Mouse (Mus musculus) intestine, postnatal 0 days (tissue): ENCODE measurements around the gene Ran. TPM values are rescaled to one million over a fixed set of nuclear protein-coding genes. Genes with fewer than 3 reads are reported as not detected.
A peak's percentile ranks its signal among the peaks of the same experiment; 100 is the strongest.

Source experiments
- ATAC-seq: fragments of 200-750 bp; cut with Nextera tagmentation; 2 replicates; pipeline ENCODE4 v1.8.0; 2017; ENCODE audit warnings: mild to moderate bottlenecking, moderate TSS enrichment, moderate library complexity
- H3K27ac ChIP-seq: fragments of 300-500 bp; sonication (generic); 2 replicates; pipeline ENCODE4 v1.5.1; 2014; ENCODE audit warnings: mild to moderate bottlenecking, low read depth, low read length, moderate library complexity
- H3K27me3 ChIP-seq: fragments of 300-500 bp; sonication (generic); replicated peaks from 2 replicates; pipeline ENCODE4 v1.6.1; 2014; ENCODE audit warnings: low read length, mixed read lengths; ENCODE audit not compliant: control insufficient read depth, insufficient read depth
- H3K36me3 ChIP-seq: fragments of 300-500 bp; sonication (generic); 2 replicates; pipeline ENCODE4 v1.6.1; 2014; ENCODE audit warnings: mild to moderate bottlenecking, moderate library complexity; ENCODE audit not compliant: control insufficient read depth, insufficient read depth
- H3K4me1 ChIP-seq: fragments of 300-500 bp; sonication (generic); replicated peaks from 2 replicates; pipeline ENCODE4 v1.6.1; 2014; ENCODE audit warnings: antibody characterized with exemption, low read length, mixed read lengths; ENCODE audit not compliant: control insufficient read depth, insufficient read depth
- H3K4me2 ChIP-seq: fragments of 300-500 bp; sonication (generic); replicated peaks from 2 replicates; pipeline ENCODE4 v1.6.1; 2014; ENCODE audit warnings: low read depth, mild to moderate bottlenecking, moderate library complexity
- H3K4me3 ChIP-seq: fragments of 300-500 bp; sonication (generic); 2 replicates; pipeline ENCODE4 v1.5.1; 2014; ENCODE audit warnings: low read depth, low read length
- H3K9ac ChIP-seq: fragments of 300-500 bp; sonication (generic); 2 replicates; pipeline ENCODE4 v1.6.1; 2014; ENCODE audit warnings: mild to moderate bottlenecking, low read depth, low read length
- H3K9me3 ChIP-seq: fragments of 300-500 bp; sonication (generic); 2 replicates; pipeline ENCODE4 v1.6.1; 2016; ENCODE audit warnings: mixed run types; ENCODE audit not compliant: control insufficient read depth
- CTCF ChIP-seq: sonication (generic); IDR thresholded peaks from 2 replicates; pipeline ENCODE4 v1.5.1; 2016; ENCODE audit warnings: low read depth, mild to moderate bottlenecking, control low read depth, antibody characterized with exemption, moderate library complexity
- WGBS: fragments of 180-500 bp; shearing (Covaris S2); extraction: QIAGEN DNeasy Blood & Tissue Kit; methylation state at CpG from one replicate; pipeline ENCODE4 v1.1.7; 2014; 5-methylcytosine and 5-hydroxymethylcytosine counted together
- polyA plus RNA-seq: library from polyadenylated mRNA; unstranded; fragments of >200 nt; fragmentation: Nextera tagmentation; extraction: Ambion mirVana; gene quantifications from 2 replicates; pipeline ENCODE4 v1.2.1, GENCODE M21; 2015

Gene Ran
- polyA plus RNA-seq, 1 experiment from 2014 or later: 196 TPM

DNA sequence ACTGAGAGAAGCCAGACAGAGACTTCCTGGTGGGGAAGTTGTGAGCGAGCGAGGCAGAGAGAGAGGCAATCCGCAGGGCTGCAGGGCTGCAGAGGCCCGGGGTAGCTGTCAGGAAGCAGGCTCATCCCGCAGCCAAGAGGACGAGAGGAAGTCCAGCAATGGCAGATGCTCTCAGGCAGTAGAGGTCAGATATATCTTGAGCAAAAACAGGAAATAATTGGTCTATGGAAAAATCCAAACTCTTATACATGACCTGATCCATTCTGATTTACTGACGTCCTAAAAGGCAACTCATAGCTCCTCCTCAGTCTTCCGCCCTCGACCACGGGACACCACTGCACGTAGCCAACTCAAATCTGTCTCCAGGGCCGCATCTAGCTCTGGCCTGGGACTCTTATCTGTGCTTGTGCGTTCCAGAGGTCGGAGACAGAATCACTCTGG lies 17.3 kb upstream of the Ran start:
- H3K4me3 ChIP-seq: no peak overlapping the region
- H3K9ac ChIP-seq: no peak overlapping the region
- H3K4me2 ChIP-seq: no peak overlapping the region
- H3K9me3 ChIP-seq: no peaks in the 10 kb centered on the region
- no peak overlapping the region for H3K27ac ChIP-seq
- H3K4me1 ChIP-seq: no peaks in the 10 kb centered on the region
- H3K36me3 ChIP-seq: no peaks in the 10 kb centered on the region; the same call in 1 of the 2 replicates
- ATAC-seq: no peak
- H3K27me3 ChIP-seq: no peaks in the 10 kb centered on the region
- no peak for TF ChIP-seq CTCF
- WGBS: 50% methylated on average over 14 of the region's 14 CpGs

DNA sequence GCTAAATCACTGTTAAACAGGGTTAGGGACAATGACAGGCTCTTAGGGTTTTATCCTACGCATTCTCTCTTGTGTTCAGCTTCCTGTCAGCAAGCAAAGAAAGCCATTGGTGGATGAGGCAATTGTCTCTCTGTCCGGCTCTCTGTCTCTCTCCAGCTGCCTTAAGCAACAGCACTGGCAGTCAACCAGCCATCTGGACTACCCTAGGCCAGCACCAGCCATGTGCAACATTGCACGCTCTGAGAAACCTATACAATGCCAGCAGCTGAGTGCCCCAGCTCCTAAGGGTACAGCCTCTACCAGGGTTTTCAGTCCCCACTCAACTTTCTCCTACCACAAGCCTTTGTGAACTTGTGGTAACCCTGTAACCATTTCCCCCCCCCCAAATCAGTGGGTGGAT lies 14.5 kb upstream of the Ran start:
- Histone ChIP-seq H3K9ac (no peak overlapping the region), H3K36me3 (no peaks in the 10 kb centered on the region), H3K27me3 (no peaks in the 10 kb centered on the region), H3K4me2 (no peak overlapping the region), H3K4me1 (no peaks in the 10 kb centered on the region), H3K4me3 (no peak overlapping the region), H3K27ac (no peak overlapping the region; the same call in 1 of the 2 replicates), H3K9me3 (no peaks in the 10 kb centered on the region)
- no peak for TF ChIP-seq CTCF
- ATAC-seq: no peak
- WGBS: 82% methylated on average over 3 of the region's 3 CpGs

DNA sequence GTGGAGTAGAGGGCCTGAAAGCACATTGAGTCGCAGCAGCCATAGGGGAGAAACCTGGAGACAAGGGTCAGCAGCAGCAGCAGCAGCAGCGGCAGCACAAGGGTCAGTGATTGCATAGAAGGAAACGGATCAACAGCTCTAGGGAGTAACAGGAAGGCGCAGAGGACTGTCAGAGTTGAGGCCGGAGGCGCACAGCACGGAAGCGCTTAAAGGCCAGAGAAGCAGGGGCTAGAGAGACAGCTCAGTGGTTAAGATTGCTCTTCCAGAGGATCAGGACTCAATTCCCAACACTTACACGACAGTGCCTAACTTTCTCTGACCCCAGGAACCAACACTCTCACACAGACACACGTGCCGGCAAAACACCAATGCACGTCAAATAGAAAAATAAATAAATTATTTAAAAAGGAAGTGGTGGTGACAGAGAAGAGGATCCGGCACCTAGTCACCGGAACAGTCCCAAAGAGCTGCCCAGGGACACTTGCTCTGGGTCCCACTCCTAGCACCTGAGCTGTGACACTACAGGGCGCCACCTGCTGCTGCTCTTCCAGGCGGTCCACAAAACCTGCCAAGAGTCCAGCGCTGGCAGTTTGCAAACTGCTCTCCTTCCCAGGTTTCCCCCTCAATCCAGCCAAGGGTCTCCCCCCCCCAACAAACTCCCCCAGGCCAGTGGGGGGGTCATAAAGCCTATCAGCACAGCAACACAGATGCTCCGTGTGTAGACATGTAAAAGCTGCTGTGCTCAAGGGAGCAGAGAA lies 13.7 kb upstream of the Ran start:
- H3K4me2 ChIP-seq: peak overlapping the region; percentile 13; the same call in 1 of the 2 replicates
- peak; percentile 30; the same call in 1 of the 2 replicates for TF ChIP-seq CTCF
- no peaks in the 10 kb centered on the region for H3K27me3 ChIP-seq
- no peak for ATAC-seq
- H3K9ac ChIP-seq: no peak overlapping the region
- H3K4me3 ChIP-seq: no peak overlapping the region
- H3K4me1 ChIP-seq: no peaks in the 10 kb centered on the region
- H3K9me3 ChIP-seq: no peaks in the 10 kb centered on the region
- WGBS: 74% methylated on average over 18 of the region's 18 CpGs
- H3K36me3 ChIP-seq: no peaks in the 10 kb centered on the region
- H3K27ac ChIP-seq: no peak overlapping the region

DNA sequence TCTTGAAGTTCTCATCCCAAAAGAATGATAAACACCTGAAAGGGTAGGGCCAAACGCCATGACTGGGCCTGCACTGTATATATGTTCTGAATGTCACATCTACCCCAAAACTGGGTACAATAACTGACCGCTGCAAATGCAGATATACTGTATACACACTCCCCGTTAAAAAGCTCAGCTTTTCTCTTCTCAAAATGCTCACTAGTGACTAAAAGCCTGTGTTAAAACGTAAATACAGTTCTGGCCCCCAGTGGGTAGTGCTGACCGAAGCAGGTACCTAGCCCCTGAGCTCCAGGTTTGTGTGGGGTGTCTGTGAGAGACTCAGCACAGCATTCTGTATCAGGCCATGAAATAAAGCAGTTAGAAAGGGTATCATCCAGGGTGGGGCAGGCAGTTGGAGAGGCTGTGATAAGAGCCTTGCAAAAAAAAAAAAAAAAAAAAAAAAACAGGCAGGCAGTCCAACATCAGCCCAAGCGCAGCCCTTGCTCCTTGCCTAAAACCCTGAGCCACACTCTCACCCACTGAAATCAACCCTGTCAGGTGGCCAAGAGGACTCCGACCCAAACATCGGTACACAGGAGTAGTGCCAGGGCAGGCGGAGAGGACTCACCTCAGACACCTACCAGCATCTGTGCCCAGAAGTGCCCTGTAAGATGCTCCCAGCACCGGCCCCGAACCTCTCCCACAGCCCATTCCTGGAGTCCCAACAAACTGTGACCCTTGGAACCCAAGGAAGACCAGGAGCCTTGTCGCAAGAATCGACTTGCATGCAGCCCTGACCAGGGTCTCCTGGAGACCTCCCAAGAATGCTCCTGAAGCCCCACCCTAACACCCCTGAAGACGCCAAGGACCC lies 12.5 kb upstream of the Ran start:
- no peak for TF ChIP-seq CTCF
- Histone ChIP-seq H3K36me3 (no peaks in the 10 kb centered on the region), H3K4me3 (peak overlapping the region; percentile 66), H3K27me3 (no peaks in the 10 kb centered on the region), H3K4me2 (peak overlapping the region; percentile 81), H3K9ac (no peak overlapping the region), H3K9me3 (no peaks in the 10 kb centered on the region), H3K4me1 (no peaks in the 10 kb centered on the region), H3K27ac (no peak overlapping the region)
- whole genome bisulfite sequencing: 52% methylated on average over 14 of the region's 14 CpGs
- no peak for ATAC-seq

DNA sequence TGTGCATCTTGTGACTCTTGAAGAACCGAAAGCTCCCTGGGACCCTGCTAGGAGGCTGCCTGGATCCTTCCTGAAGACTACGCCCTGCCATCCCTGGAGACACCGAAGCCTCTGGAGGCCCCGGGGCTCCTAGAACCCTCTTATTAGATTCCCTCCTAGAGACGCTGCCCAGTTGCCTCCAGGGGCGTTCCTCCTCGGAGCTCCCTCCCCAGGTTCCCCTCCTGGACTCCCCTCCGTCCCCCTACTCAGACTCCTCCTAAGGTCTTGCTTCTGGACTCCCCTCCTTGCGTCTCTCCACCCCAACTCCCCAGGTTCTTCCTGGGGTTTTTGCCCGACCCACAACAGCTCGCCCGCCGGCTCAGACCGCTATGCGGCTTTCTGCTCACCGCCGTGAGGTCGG lies 11.9 kb upstream of the Ran start:
- WGBS: 1% methylated on average over 18 of the region's 18 CpGs
- Histone ChIP-seq H3K9me3 (no peaks in the 10 kb centered on the region), H3K27me3 (no peaks in the 10 kb centered on the region), H3K9ac (peak overlapping the region; percentile 57), H3K27ac (no peak overlapping the region), H3K4me1 (no peaks in the 10 kb centered on the region), H3K36me3 (no peaks in the 10 kb centered on the region), H3K4me3 (peak overlapping the region; percentile 66), H3K4me2 (peak overlapping the region; percentile 81)
- peak; percentile 28 for ATAC-seq
- no peak for TF ChIP-seq CTCF

DNA sequence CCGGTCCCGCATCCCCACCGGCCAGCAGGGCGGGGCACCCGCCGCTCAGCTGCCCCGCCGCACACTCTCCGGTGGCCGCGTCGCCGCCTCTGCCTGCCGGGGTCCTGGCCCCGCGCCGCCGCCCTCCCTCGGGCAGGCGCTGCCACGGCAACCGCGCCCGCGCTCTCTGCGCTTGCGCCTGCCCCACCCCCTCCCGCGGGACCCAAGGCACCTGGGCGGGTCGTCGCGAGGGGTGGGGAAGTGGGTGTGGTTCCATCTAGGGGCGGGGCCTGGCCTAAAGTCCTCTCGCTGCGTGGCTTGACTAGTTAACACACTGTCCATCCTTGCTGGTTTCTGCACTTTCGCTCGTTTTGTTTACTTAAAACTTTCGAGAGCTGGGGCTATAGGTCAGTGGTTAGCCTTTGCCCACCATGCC lies 11.4 kb upstream of the Ran start, which contains the start of gene Stx2:
Gene Stx2, minus strand, starts transcription at position 163 of the 415 bp plus-strand sequence.
- peak within 1 kb of the TSS; percentile 81 for H3K4me2 ChIP-seq
- H3K9ac ChIP-seq: peak within 1 kb of the TSS; percentile 57
- no peaks in the 10 kb centered on the region for H3K4me1 ChIP-seq
- WGBS: under 1% methylated on average over 37 of the region's 39 CpGs
- H3K36me3 ChIP-seq: no peaks in the 10 kb centered on the region
- H3K27ac ChIP-seq: no peak within 1 kb of the TSS
- 0 out of 2 replicates have a peak, but pooled peaks have one; percentile 1 for TF ChIP-seq CTCF
- no peaks in the 10 kb centered on the region for H3K27me3 ChIP-seq
- peak within 1 kb of the TSS; percentile 66 for H3K4me3 ChIP-seq
- no peaks in the 10 kb centered on the region for H3K9me3 ChIP-seq
- peak; percentile 91 for ATAC-seq
